Comparison of ENCODE assay signal across 15 mouse cellular contexts in genomic region chr4:89274829-89275548, GRCm38 (mm10). TPM values are rescaled to one million over a fixed set of nuclear protein-coding genes. Genes with fewer than 3 reads are reported as not detected.
DNase-seq lines count a peak whose midpoint lies in the region; ATAC-seq and TF ChIP-seq lines count a peak whose summit lies in the region.
"Had no signal": no experiment of that assay in that cellular context is flagged by ENCODE, and none has a peak within 500 bp of the region (broad histone marks: within the 10 kb centered on the region; RNA-seq: fewer than 3 reads in every experiment).

No protein-coding gene starts in this region.

- TF ChIP-seq CTCF in midbrain, postnatal 0 days (IDR thresholded peaks at IDR 0.05), result no peak

- no peak overlapping the region for H3K4me3 ChIP-seq in midbrain, embryonic 10.5 days
- no peak overlapping the region for H3K4me3 ChIP-seq in midbrain, postnatal 0 days (ENCODE audit: low read depth, low read length)
- no peak overlapping the region for H3K4me3 ChIP-seq in limb, embryonic 11.5 days (ENCODE audit: low read depth, low read length)
- H3K4me3 ChIP-seq in neural tube, embryonic 12.5 days, result no peak overlapping the region
- H3K4me3 ChIP-seq in liver, embryonic 11.5 days (ENCODE audit: low read depth, low read length), result no peak overlapping the region
- H3K4me3 ChIP-seq: liver, embryonic 15.5 days had no signal

- no peak overlapping the region for H3K9ac ChIP-seq in midbrain, postnatal 0 days (replicated peaks; ENCODE audit: low read length, poor library complexity, severe bottlenecking)
- H3K9ac ChIP-seq in limb, embryonic 11.5 days (ENCODE audit: low read length), result no peak overlapping the region
- no peak overlapping the region for H3K9ac ChIP-seq in neural tube, embryonic 12.5 days
- H3K9ac ChIP-seq in liver, embryonic 11.5 days (ENCODE audit: low read depth, low read length), result no peak overlapping the region
- H3K9ac ChIP-seq: liver, embryonic 15.5 days had no signal

- no peak for ATAC-seq in midbrain, postnatal 0 days (ENCODE audit: low FRiP score)
- ATAC-seq in limb, embryonic 11.5 days (ENCODE audit: insufficient number of reproducible peaks, low FRiP score, low TSS enrichment, low read depth), result no peak
- ATAC-seq in neural tube, embryonic 12.5 days (ENCODE audit: low FRiP score, low read depth), result 0 out of 2 replicates have a peak, but pooled peaks have one; percentile 30
- no peak for ATAC-seq in liver, embryonic 11.5 days (replicated peaks; ENCODE audit: low FRiP score)

- no peak overlapping the region for H3K27ac ChIP-seq in midbrain, embryonic 10.5 days (replicated peaks)
- no peak overlapping the region for H3K27ac ChIP-seq in midbrain, postnatal 0 days (ENCODE audit: low read depth, low read length)
- H3K27ac ChIP-seq in limb, embryonic 11.5 days (replicated peaks; ENCODE audit: low read depth, low read length), result no peak overlapping the region
- no peak overlapping the region for H3K27ac ChIP-seq in neural tube, embryonic 12.5 days
- no peak overlapping the region for H3K27ac ChIP-seq in liver, embryonic 11.5 days (ENCODE audit: low read depth, low read length)
- H3K27ac ChIP-seq: liver, embryonic 15.5 days had no signal

- DNase-seq in gastrocnemius, postnatal 10 days, result peak; percentile 5
- no peak for DNase-seq in gastrocnemius, adult 18-20 months (ENCODE audit: low spot score)
- peak; percentile 60 for DNase-seq in midbrain, embryonic 10.5 days (ENCODE audit: low spot score)
- no peak for DNase-seq in midbrain, postnatal 0 days (ENCODE audit: low spot score)
- DNase-seq in limb, embryonic 11.5 days (ENCODE audit: low spot score), result peak; percentile 41
- DNase-seq in thymus, postnatal 0 days (ENCODE audit: low spot score), result no peak
- no peak for DNase-seq in liver, embryonic 11.5 days (ENCODE audit: low spot score)
- DNase-seq: B cell, adult 2 months; cerebellum, adult 11-12 months; kidney, adult 9 months; thymus, postnatal 36 days had no signal

- no peaks in the 10 kb centered on the region for H3K36me3 ChIP-seq in midbrain, embryonic 10.5 days
- no peaks in the 10 kb centered on the region for H3K36me3 ChIP-seq in midbrain, postnatal 0 days (ENCODE audit: insufficient read depth, low read length)
- no peaks in the 10 kb centered on the region for H3K36me3 ChIP-seq in limb, embryonic 11.5 days (ENCODE audit: control insufficient read depth, insufficient read depth, low read length)
- H3K36me3 ChIP-seq in neural tube, embryonic 12.5 days, result no peaks in the 10 kb centered on the region
- no peaks in the 10 kb centered on the region for H3K36me3 ChIP-seq in liver, embryonic 11.5 days (ENCODE audit: control insufficient read depth, insufficient read depth, low read length)
- H3K36me3 ChIP-seq: G1E; liver, embryonic 15.5 days had no signal

- no peaks in the 10 kb centered on the region for H3K9me3 ChIP-seq in midbrain, embryonic 10.5 days (replicated peaks)
- H3K9me3 ChIP-seq in midbrain, postnatal 0 days (ENCODE audit: low read length), result no peaks in the 10 kb centered on the region
- H3K9me3 ChIP-seq in limb, embryonic 11.5 days (ENCODE audit: control insufficient read depth, low read length), result no peaks in the 10 kb centered on the region
- H3K9me3 ChIP-seq in neural tube, embryonic 12.5 days, result no peaks in the 10 kb centered on the region
- H3K9me3 ChIP-seq in liver, embryonic 11.5 days (ENCODE audit: control insufficient read depth, low read length), result no peaks in the 10 kb centered on the region
- H3K9me3 ChIP-seq: liver, embryonic 15.5 days had no signal

- H3K4me2 ChIP-seq in midbrain, postnatal 0 days (ENCODE audit: low read depth, low read length, poor library complexity, severe bottlenecking), result no peak overlapping the region
- no peak overlapping the region for H3K4me2 ChIP-seq in limb, embryonic 11.5 days (ENCODE audit: low read depth, severe bottlenecking)
- H3K4me2 ChIP-seq in neural tube, embryonic 12.5 days (replicated peaks), result no peak overlapping the region
- H3K4me2 ChIP-seq in liver, embryonic 11.5 days, result no peak overlapping the region
- H3K4me2 ChIP-seq: liver, embryonic 15.5 days had no signal

- WGBS in midbrain, embryonic 10.5 days, result under 1% methylated on average over 23 of the region's 24 CpGs
- WGBS in midbrain, postnatal 0 days, result 2% methylated on average over 24 of the region's 24 CpGs
- WGBS in limb, embryonic 11.5 days, result under 1% methylated on average over 24 of the region's 24 CpGs
- WGBS in neural tube, embryonic 12.5 days, result under 1% methylated on average over 24 of the region's 24 CpGs
- 2% methylated on average over 24 of the region's 24 CpGs for WGBS in liver, embryonic 11.5 days

- peaks cover 99% of the 10 kb centered on the region for H3K27me3 ChIP-seq in midbrain, embryonic 10.5 days (ENCODE audit: low read depth, poor library complexity, severe bottlenecking)
- peaks cover 73% of the 10 kb centered on the region for H3K27me3 ChIP-seq in midbrain, postnatal 0 days (ENCODE audit: insufficient read depth, low read length)
- peaks cover 77% of the 10 kb centered on the region for H3K27me3 ChIP-seq in limb, embryonic 11.5 days (ENCODE audit: control insufficient read depth, insufficient read depth, low read length)
- peaks cover 90% of the 10 kb centered on the region for H3K27me3 ChIP-seq in neural tube, embryonic 12.5 days (replicated peaks)
- H3K27me3 ChIP-seq in liver, embryonic 11.5 days (replicated peaks; ENCODE audit: control insufficient read depth, insufficient read depth, low read length), result peaks cover 87% of the 10 kb centered on the region

- H3K4me1 ChIP-seq in midbrain, embryonic 10.5 days, result peaks cover 9% of the 10 kb centered on the region; the same call in 1 of the 2 replicates
- H3K4me1 ChIP-seq in midbrain, postnatal 0 days (ENCODE audit: insufficient read depth, low read length), result no peaks in the 10 kb centered on the region
- H3K4me1 ChIP-seq in limb, embryonic 11.5 days (ENCODE audit: control insufficient read depth, insufficient read depth, low read length), result no peaks in the 10 kb centered on the region
- H3K4me1 ChIP-seq in neural tube, embryonic 12.5 days, result no peaks in the 10 kb centered on the region
- H3K4me1 ChIP-seq in liver, embryonic 11.5 days (replicated peaks; ENCODE audit: control insufficient read depth, insufficient read depth, low read length), result no peaks in the 10 kb centered on the region
- H3K4me1 ChIP-seq: liver, embryonic 15.5 days had no signal

RNA-seq across cellular contexts. Expression of gene Cdkn2a, which starts 19.5 kb away (rescaled TPM):
- total RNA-seq in gastrocnemius, postnatal 10 days (2021), result under 1 TPM; 0.29 to 0.45 TPM
- under 1 TPM; 0.37 to 0.45 TPM for total RNA-seq in gastrocnemius, adult 18-20 months (2021)
- not detected in 2 replicates for polyA plus RNA-seq in midbrain, embryonic 10.5 days (2016; fragmentation: Nextera tagmentation; extraction: Ambion mirVana)
- total RNA-seq in midbrain, postnatal 0 days (2014; rRNA removed), result not detected in 2 replicates
- polyA plus RNA-seq in midbrain, postnatal 0 days (2015; fragmentation: Nextera tagmentation; extraction: Ambion mirVana), result not detected in 2 replicates
- not detected in 2 replicates for polyA plus RNA-seq in limb, embryonic 11.5 days (2014; fragmentation: Nextera tagmentation; extraction: Ambion mirVana)
- polyA plus RNA-seq in neural tube, embryonic 12.5 days (2016; fragmentation: Nextera tagmentation; extraction: Ambion mirVana), result not detected in 2 replicates
- polyA plus RNA-seq in thymus, postnatal 0 days (2015; fragmentation: Nextera tagmentation; extraction: Ambion mirVana), result not detected in 2 replicates
- polyA plus RNA-seq in liver, embryonic 11.5 days (2014; fragmentation: Nextera tagmentation; extraction: Ambion mirVana), result not detected in 2 replicates
- total RNA-seq: G1E had no signal
- polyA plus RNA-seq: G1E; heart, postnatal 0 days; liver, embryonic 15.5 days had no signal

RNA-seq across cellular contexts. Expression of gene Cdkn2b, which starts 35.9 kb away (rescaled TPM):
- total RNA-seq in gastrocnemius, postnatal 10 days (2021), result under 1 TPM; 0.16 to 0.50 TPM
- 1 to 10 TPM; 1.2 to 1.4 TPM for total RNA-seq in gastrocnemius, adult 18-20 months (2021)
- 0.09 and 0.19 TPM in 2 replicates for polyA plus RNA-seq in midbrain, embryonic 10.5 days (2016; fragmentation: Nextera tagmentation; extraction: Ambion mirVana)
- 1.2 and 4.2 TPM in 2 replicates for total RNA-seq in midbrain, postnatal 0 days (2014; rRNA removed)
- 2.1 and 2.8 TPM in 2 replicates for polyA plus RNA-seq in midbrain, postnatal 0 days (2015; fragmentation: Nextera tagmentation; extraction: Ambion mirVana)
- polyA plus RNA-seq in limb, embryonic 11.5 days (2014; fragmentation: Nextera tagmentation; extraction: Ambion mirVana), result 0.65 and 1.2 TPM in 2 replicates
- 0.41 and 0.56 TPM in 2 replicates for polyA plus RNA-seq in neural tube, embryonic 12.5 days (2016; fragmentation: Nextera tagmentation; extraction: Ambion mirVana)
- 3.5 and 4.2 TPM in 2 replicates for polyA plus RNA-seq in thymus, postnatal 0 days (2015; fragmentation: Nextera tagmentation; extraction: Ambion mirVana)
- polyA plus RNA-seq in liver, embryonic 11.5 days (2014; fragmentation: Nextera tagmentation; extraction: Ambion mirVana), result 0.30 and 0.71 TPM in 2 replicates
- polyA plus RNA-seq: G1E; liver, embryonic 15.5 days had no signal

Comparison
In these comparisons a context has a peak if more than half of its experiments do, and no peak if none do; other contexts are left out.
1. DNase-seq: peak in gastrocnemius, postnatal 10 days (single experiment), midbrain, embryonic 10.5 days (single experiment) and limb, embryonic 11.5 days (single experiment); none in gastrocnemius, adult 18-20 months (single experiment), midbrain, postnatal 0 days (single experiment), thymus, postnatal 0 days (single experiment) and liver, embryonic 11.5 days (single experiment).